Mouse (Mus musculus): Measurements from ENCODE around the gene Spock1. TPM values are rescaled to one million over a fixed set of nuclear protein-coding genes. Genes with fewer than 3 reads are reported as not detected.

The Spock1 gene
- polyA plus RNA-seq, 1 experiment from 2014 or later = not detected

- 92% methylated on average over 4 of the region's 4 CpGs for WGBS
- H3K4me3 ChIP-seq (ENCODE audit: low read depth, low read length) = no peak overlapping the region
- no peaks in the 10 kb centered on the region for H3K9me3 ChIP-seq (ENCODE audit: low read depth, low read length)
- H3K4me2 ChIP-seq = no peak overlapping the region
- H3K9ac ChIP-seq = no peak overlapping the region
- H3K27ac ChIP-seq (ENCODE audit: low read depth) = no peak overlapping the region
- ATAC-seq (ENCODE audit: insufficient read depth) = no peak
- no peaks in the 10 kb centered on the region for H3K36me3 ChIP-seq (ENCODE audit: insufficient read depth)
- no peak for DNase-seq
- H3K27me3 ChIP-seq (ENCODE audit: insufficient read depth, low read length) = no peaks in the 10 kb centered on the region
- H3K4me1 ChIP-seq (ENCODE audit: insufficient read depth) = no peaks in the 10 kb centered on the region; the same call in 1 of the 2 replicates
- peak; percentile 39; the same call in 1 of the 2 replicates for TF ChIP-seq CTCF (IDR thresholded peaks at IDR 0.05; ENCODE audit: low read depth)
These were observed 119.8 kb downstream of the Spock1 start for GRCm38 (mm10) chr13:57788299-57788698.

- no peak for ATAC-seq (ENCODE audit: insufficient read depth)
- Histone ChIP-seq H3K4me2 (no peak overlapping the region), H3K9ac (no peak overlapping the region), H3K9me3 (ENCODE audit: low read depth, low read length) (no peaks in the 10 kb centered on the region), H3K4me1 (ENCODE audit: insufficient read depth) (no peaks in the 10 kb centered on the region), H3K4me3 (ENCODE audit: low read depth, low read length) (no peak overlapping the region), H3K27me3 (ENCODE audit: insufficient read depth, low read length) (no peaks in the 10 kb centered on the region), H3K36me3 (ENCODE audit: insufficient read depth) (no peaks in the 10 kb centered on the region), H3K27ac (ENCODE audit: low read depth) (no peak overlapping the region)
- no peak for TF ChIP-seq CTCF (IDR thresholded peaks at IDR 0.05; ENCODE audit: low read depth)
- DNase-seq = no peak
- 54% methylated on average over 8 of the region's 8 CpGs for WGBS
These were observed 121.9 kb downstream of the Spock1 start for GRCm38 (mm10) chr13:57786278-57786677.

DNA sequence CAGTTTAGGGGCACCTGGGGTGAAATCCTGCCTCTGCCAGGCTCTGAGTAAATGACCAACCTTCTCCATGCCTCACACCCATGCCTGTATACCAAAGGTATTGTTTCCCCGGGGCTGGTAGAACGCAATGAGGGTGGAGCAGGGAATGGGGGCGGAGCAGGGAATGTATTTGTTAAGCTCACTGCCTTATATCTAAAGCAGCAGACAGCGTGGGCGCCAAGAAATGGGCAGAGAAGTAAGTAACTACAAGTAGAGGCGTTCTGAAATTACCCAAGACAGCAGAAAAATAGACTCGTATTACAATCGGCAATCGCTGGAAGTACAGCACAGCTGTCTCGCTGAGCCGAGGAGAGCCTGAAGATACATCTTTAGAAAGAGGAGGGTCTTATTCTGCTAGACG lies 125.2 kb downstream of the Spock1 start:
- Histone ChIP-seq H3K9ac (no peak overlapping the region), H3K27ac (ENCODE audit: low read depth) (no peak overlapping the region), H3K4me3 (ENCODE audit: low read depth, low read length) (no peak overlapping the region), H3K4me2 (no peak overlapping the region), H3K4me1 (ENCODE audit: insufficient read depth) (no peaks in the 10 kb centered on the region), H3K27me3 (ENCODE audit: insufficient read depth, low read length) (no peaks in the 10 kb centered on the region), H3K36me3 (ENCODE audit: insufficient read depth) (no peaks in the 10 kb centered on the region), H3K9me3 (ENCODE audit: low read depth, low read length) (no peaks in the 10 kb centered on the region)
- 66% methylated on average over 12 of the region's 12 CpGs for WGBS
- ATAC-seq (ENCODE audit: insufficient read depth) (no peak), DNase-seq (no peak)
- TF ChIP-seq CTCF (IDR thresholded peaks at IDR 0.05; ENCODE audit: low read depth) = no peak

- H3K9ac ChIP-seq = no peak overlapping the region
- no peaks in the 10 kb centered on the region for H3K9me3 ChIP-seq (ENCODE audit: low read depth, low read length)
- no peaks in the 10 kb centered on the region for H3K27me3 ChIP-seq (ENCODE audit: insufficient read depth, low read length)
- no peaks in the 10 kb centered on the region for H3K4me1 ChIP-seq (ENCODE audit: insufficient read depth)
- DNase-seq = no peak
- WGBS = 67% methylated on average over 6 of the region's 6 CpGs
- H3K27ac ChIP-seq (ENCODE audit: low read depth) = no peak overlapping the region
- no peak for TF ChIP-seq CTCF (IDR thresholded peaks at IDR 0.05; ENCODE audit: low read depth)
- H3K36me3 ChIP-seq (ENCODE audit: insufficient read depth) = no peaks in the 10 kb centered on the region
- ATAC-seq (ENCODE audit: insufficient read depth) = no peak
- H3K4me2 ChIP-seq = no peak overlapping the region
- no peak overlapping the region for H3K4me3 ChIP-seq (ENCODE audit: low read depth, low read length)
These were observed 126.0 kb downstream of the Spock1 start for GRCm38 (mm10) chr13:57782107-57782561.

- no peak overlapping the region for H3K4me2 ChIP-seq
- no peaks in the 10 kb centered on the region for H3K36me3 ChIP-seq (ENCODE audit: insufficient read depth)
- no peak for ATAC-seq (ENCODE audit: insufficient read depth)
- H3K4me3 ChIP-seq (ENCODE audit: low read depth, low read length) = no peak overlapping the region
- no peak overlapping the region for H3K9ac ChIP-seq
- peak; percentile 15 for DNase-seq
- H3K27ac ChIP-seq (ENCODE audit: low read depth) = no peak overlapping the region
- 77% methylated on average over 4 of the region's 4 CpGs for WGBS
- H3K27me3 ChIP-seq (ENCODE audit: insufficient read depth, low read length) = no peaks in the 10 kb centered on the region
- peak; percentile 38 for TF ChIP-seq CTCF (IDR thresholded peaks at IDR 0.05; ENCODE audit: low read depth)
- H3K4me1 ChIP-seq (ENCODE audit: insufficient read depth) = no peaks in the 10 kb centered on the region
- H3K9me3 ChIP-seq (ENCODE audit: low read depth, low read length) = no peaks in the 10 kb centered on the region
These were observed 129.0 kb downstream of the Spock1 start for GRCm38 (mm10) chr13:57779146-57779545.

DNA sequence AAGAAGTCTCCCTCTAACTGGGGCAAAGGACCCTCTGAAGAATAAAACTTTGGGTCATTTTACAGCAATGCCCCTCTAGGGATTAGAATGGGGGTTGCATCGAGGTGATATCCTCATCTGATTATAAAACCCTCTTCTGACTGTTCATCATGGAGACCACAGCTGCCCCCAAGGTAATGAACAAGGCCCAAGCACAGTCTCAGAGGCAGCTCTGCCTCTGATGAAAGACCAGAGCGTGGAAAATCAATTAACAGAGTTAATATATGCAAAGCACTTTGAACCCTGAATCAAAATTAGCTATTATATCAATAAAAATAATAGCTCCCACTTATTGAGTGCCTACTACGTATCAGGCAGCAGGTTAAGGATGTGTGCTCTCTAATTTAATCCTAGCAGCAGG lies 129.6 kb downstream of the Spock1 start:
- Histone ChIP-seq H3K9ac (no peak overlapping the region), H3K27ac (ENCODE audit: low read depth) (no peak overlapping the region), H3K4me2 (no peak overlapping the region), H3K36me3 (ENCODE audit: insufficient read depth) (no peaks in the 10 kb centered on the region), H3K4me3 (ENCODE audit: low read depth, low read length) (no peak overlapping the region), H3K9me3 (ENCODE audit: low read depth, low read length) (no peaks in the 10 kb centered on the region), H3K4me1 (ENCODE audit: insufficient read depth) (no peaks in the 10 kb centered on the region), H3K27me3 (ENCODE audit: insufficient read depth, low read length) (no peaks in the 10 kb centered on the region)
- 72% methylated on average over 3 of the region's 3 CpGs for WGBS
- DNase-seq (no peak), ATAC-seq (ENCODE audit: insufficient read depth) (no peak)
- no peak for TF ChIP-seq CTCF (IDR thresholded peaks at IDR 0.05; ENCODE audit: low read depth)

- Histone ChIP-seq H3K4me1 (ENCODE audit: insufficient read depth) (no peaks in the 10 kb centered on the region), H3K36me3 (ENCODE audit: insufficient read depth) (no peaks in the 10 kb centered on the region), H3K9me3 (ENCODE audit: low read depth, low read length) (no peaks in the 10 kb centered on the region), H3K4me3 (ENCODE audit: low read depth, low read length) (no peak overlapping the region), H3K27ac (ENCODE audit: low read depth) (no peak overlapping the region), H3K4me2 (no peak overlapping the region), H3K27me3 (ENCODE audit: insufficient read depth, low read length) (no peaks in the 10 kb centered on the region), H3K9ac (no peak overlapping the region)
- ATAC-seq (ENCODE audit: insufficient read depth) = no peak
- WGBS = 63% methylated on average over 6 of the region's 6 CpGs
- no peak for DNase-seq
- TF ChIP-seq CTCF (IDR thresholded peaks at IDR 0.05; ENCODE audit: low read depth) = no peak
These were observed 136.1 kb downstream of the Spock1 start for GRCm38 (mm10) chr13:57771998-57772397.

- Histone ChIP-seq H3K36me3 (ENCODE audit: insufficient read depth) (no peaks in the 10 kb centered on the region), H3K4me3 (ENCODE audit: low read depth, low read length) (no peak overlapping the region), H3K4me2 (no peak overlapping the region), H3K27ac (ENCODE audit: low read depth) (no peak overlapping the region), H3K9ac (no peak overlapping the region), H3K4me1 (ENCODE audit: insufficient read depth) (no peaks in the 10 kb centered on the region), H3K27me3 (ENCODE audit: insufficient read depth, low read length) (no peaks in the 10 kb centered on the region), H3K9me3 (ENCODE audit: low read depth, low read length) (no peaks in the 10 kb centered on the region)
- DNase-seq = peak; percentile 61
- peak; percentile 70 for TF ChIP-seq CTCF (IDR thresholded peaks at IDR 0.05; ENCODE audit: low read depth)
- ATAC-seq (ENCODE audit: insufficient read depth) = no peak
- whole genome bisulfite sequencing = 61% methylated on average over 3 of the region's 3 CpGs
These were observed 141.4 kb downstream of the Spock1 start for GRCm38 (mm10) chr13:57766721-57767120.
